Comparison of ENCODE assay signal across 17 mouse cellular contexts in the genomic region with DNA sequence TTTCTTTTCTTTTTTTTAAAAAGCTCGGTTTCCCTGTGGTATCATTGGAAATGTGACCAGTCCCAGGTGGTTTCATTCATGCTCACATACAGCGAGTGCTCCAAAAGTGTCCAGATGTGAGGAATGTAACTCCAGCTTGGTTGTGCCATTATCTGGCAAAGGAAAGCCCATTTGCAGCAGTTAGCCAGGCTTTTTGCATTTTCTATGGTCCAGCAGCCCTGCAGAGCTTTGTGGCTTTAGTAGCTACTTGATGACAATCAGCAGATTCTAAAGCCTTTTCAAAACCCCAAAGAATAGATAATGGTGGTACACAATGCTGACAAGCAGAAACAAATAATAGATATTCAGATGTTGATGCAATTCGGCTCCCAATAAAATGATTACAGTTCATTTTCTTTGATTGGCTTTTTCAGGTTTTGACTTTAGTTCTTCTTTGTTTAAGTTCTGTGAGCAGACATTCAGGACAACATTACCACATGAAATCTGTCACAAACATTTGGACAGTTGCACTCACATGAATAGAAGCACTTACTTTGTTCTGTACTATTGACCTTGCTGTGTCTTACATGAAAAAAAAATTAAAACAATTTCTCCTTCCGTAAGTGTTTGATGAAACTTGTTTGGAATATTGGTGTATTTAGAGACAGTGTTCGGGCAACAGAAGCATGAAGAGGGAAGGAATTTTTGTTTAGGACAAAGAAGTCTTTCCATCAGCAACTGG.
DNase-seq lines count a peak whose midpoint lies in the region; TF ChIP-seq lines count a peak whose summit lies in the region.
"Had no signal": no experiment of that assay in that cellular context is flagged by ENCODE, and none has a peak within 500 bp of the region (broad histone marks: within the 10 kb centered on the region; RNA-seq: fewer than 3 reads in every experiment).

No protein-coding gene starts in this region.

- no peak for TF ChIP-seq POLR2A in lung, adult 2 months (IDR thresholded peaks at IDR 0.05; ENCODE audit: borderline replicate concordance, extremely low read depth, low read depth, low read length)

- intact Hi-C loops in left cerebral cortex, postnatal 14 days (cut with DNase I), result no loop called here

- peak; percentile 4 to 17 for DNase-seq in lung, adult 18-20 months
- DNase-seq in lung, adult 2 months, result no peak
- DNase-seq in R1 (ENCODE audit: low read depth, low spot score), result peak; percentile 33
- peak; percentile 14 for DNase-seq in embryo, embryonic 9.5 days (ENCODE audit: extremely low spot score)
- DNase-seq in lung, postnatal 25 days (ENCODE audit: low spot score), result peak; percentile 24
- DNase-seq in left cerebral cortex, adult 11 months (ENCODE audit: low spot score), result no peak
- DNase-seq in left cerebral cortex, postnatal 14 days (ENCODE audit: low spot score in 2 of 2), result no peak
- DNase-seq: adrenal gland, postnatal 36 days; cerebellum, adult 9-10 months; gastrocnemius, postnatal 10 days; heart, adult 18-20 months; kidney, adult 9 months; thymus, postnatal 25 days had no signal

- 54% methylated on average over 5 of the region's 5 CpGs for WGBS in lung, adult 2 months

- no peak for TF ChIP-seq CTCF in lung, adult 2 months (IDR thresholded peaks at IDR 0.05; ENCODE audit: insufficient read depth, low read length)

- H3K4me1 ChIP-seq in lung, adult 2 months (ENCODE audit: control insufficient read depth, insufficient read depth, low read length), result no peaks in the 10 kb centered on the region
- H3K4me1 ChIP-seq: heart, embryonic 15.5 days; limb, embryonic 12.5 days had no signal

- H3K4me3 ChIP-seq in lung, adult 2 months (replicated peaks; ENCODE audit: extremely low read depth, low read depth, low read length), result no peak overlapping the region
- H3K4me3 ChIP-seq: erythroblast, embryonic 14.5 days; heart, embryonic 15.5 days; limb, embryonic 12.5 days; neural tube, embryonic 13.5 days had no signal

Comparison
In these comparisons a context has a peak if more than half of its experiments do, and no peak if none do; other contexts are left out.
1. DNase-seq: peak in lung, adult 18-20 months (2 of 2), R1 (single experiment), embryo, embryonic 9.5 days (single experiment) and lung, postnatal 25 days (single experiment); none in lung, adult 2 months (single experiment), left cerebral cortex, adult 11 months (single experiment) and left cerebral cortex, postnatal 14 days (0 of 2).